Mouse (Mus musculus): ENCODE results near the gene Bola2.
"Not testable (repeated sequence)": the region's sequence is repeated elsewhere in the genome, so short reads cannot be mapped to it uniquely, and the experiment has no call there.

The Bola2 gene

GRCm38 (mm10) chr7:126695210-126695611 is at the start of gene Bola2:
Gene Bola2 (plus strand): TSS chr7:126695401.
- peak; percentile 73 for DNase-seq (ENCODE audit: low spot score)

DNA sequence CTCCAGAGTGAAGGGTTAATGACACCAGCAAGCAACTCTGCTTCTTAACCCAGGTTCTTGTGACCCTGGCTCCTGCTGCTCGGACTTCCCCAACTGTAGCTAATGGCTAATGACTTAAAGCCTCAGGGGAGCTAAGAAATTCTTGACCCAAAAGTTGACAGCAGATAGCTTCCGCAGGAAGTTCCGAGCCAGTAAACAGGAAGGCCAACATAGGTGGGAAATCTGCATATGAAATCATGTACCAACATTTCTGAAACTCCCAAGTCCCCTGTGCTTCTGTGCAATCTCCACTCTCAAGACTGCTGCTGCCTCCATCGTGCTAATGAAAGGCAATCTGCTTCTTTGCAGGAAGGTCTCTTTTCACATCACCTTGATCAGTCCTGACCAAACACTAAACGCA is 49.5 kb upstream of the Bola2 start:
- no peak for DNase-seq (ENCODE audit: low spot score)

GRCm38 (mm10) chr7:126648486-126648885 is 46.7 kb upstream of the Bola2 start:
- no peak for DNase-seq (ENCODE audit: low spot score)

DNA sequence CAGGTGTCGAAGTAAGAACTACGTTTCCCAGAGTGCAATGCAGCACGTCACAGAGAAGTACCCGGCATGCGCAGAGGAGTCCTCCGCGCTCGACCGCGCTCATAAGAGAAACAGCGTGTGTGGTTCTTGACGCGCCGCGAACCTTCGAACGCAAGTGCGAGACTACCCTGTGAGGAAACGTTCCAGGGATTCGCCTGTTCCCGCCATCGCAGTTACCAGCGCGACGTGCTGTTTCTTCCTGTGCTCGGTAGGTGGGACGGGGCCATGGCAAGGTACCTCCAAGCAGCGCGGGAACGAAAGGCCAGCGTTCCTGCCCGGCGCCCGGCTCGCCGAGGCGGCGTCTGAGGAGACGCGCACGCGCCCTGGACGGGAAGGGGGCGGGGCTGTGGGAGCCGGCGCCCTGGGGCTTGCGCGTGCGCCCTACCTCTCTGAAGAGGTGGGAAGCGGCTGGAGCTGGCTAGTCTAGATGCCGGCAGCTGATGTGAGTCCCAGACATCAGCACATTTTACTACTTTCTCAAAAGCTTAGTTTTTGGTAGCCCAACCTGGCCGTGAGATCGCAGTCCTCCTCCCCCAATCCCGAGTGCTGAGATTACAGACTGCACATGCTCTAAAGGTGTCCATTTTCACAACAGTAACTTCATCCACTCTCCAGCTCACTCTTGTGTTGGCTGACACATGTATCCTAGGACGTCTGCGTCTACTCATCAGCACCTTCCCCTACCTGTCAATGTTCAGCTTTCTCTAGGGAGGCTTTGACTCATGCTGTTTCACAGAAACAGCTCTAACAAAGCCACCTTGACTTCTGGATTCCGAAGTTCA is 45.8 kb upstream of the Bola2 start, which contains the start of gene Sgf29:
Sgf29 (plus strand) TSS at position 79 of the 821 bp plus-strand sequence.
- DNase-seq (ENCODE audit: low spot score) = peak; percentile 93

DNA sequence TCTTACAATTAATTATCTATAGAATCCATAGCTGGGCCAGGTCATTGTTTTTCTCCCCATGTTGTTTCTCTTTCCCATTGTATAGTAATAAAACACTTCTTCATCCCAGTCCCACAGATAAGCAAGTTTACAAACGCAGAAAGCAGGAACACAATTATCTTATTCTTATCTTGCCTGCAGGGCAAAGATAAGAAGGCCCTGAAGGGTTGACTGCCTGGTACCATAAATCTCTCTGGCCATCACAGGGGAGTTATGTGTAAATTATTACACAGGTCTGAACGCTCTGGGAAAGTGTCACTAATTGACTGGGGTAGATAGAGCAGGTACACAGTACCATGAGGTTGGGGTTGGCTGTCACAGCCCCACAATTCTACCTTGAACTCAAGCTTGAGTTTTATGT is 44.3 kb upstream of the Bola2 start:
- DNase-seq (ENCODE audit: low spot score) = peak; percentile 32

GRCm38 (mm10) chr7:126653991-126654390 is 41.2 kb upstream of the Bola2 start:
- no peak for DNase-seq (ENCODE audit: low spot score)

GRCm38 (mm10) chr7:126655695-126656094 is 39.5 kb upstream of the Bola2 start:
- no peak for DNase-seq (ENCODE audit: low spot score)

DNA sequence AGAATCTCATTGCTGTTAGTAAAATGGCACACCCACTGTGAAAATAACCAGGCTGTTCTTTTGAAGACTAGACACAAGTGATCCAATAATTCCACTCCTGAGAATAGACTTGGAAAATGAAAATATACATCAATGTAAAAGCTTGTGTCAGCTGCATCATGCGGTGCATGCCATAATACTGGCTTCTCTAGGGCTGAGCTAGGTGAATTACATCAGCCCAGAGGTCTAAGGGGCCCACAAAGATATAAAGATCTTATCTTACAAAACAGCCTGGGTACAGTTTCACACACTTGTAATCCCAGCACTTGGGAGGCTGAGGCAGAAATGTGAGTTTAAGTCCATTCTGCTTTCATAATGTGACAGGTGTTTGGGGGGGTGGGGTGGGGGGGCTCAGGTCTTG is 37.7 kb upstream of the Bola2 start:
- no peak for DNase-seq (ENCODE audit: low spot score)

DNA sequence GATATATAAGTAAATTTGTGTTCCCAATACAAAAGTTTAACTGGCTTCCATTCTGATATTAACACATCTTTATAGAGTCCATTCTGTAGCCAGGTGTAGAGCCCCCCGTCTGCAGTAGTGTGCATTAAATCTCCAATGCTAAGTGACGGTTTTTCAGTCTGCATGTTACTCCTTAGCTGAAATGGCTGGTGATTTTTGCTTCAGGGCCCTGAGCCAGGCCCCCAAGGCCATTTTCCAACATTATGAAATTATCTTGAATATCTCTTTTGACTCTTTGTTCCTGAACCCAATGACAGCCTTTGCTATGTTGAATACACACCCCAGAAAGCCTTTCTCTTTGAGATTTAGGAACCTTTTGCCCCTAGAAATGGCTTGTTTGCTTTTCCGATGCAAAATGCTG is 35.4 kb upstream of the Bola2 start:
- no peak for DNase-seq (ENCODE audit: low spot score)

GRCm38 (mm10) chr7:126663646-126664045 is 31.6 kb upstream of the Bola2 start:
- no peak for DNase-seq (ENCODE audit: low spot score)

DNA sequence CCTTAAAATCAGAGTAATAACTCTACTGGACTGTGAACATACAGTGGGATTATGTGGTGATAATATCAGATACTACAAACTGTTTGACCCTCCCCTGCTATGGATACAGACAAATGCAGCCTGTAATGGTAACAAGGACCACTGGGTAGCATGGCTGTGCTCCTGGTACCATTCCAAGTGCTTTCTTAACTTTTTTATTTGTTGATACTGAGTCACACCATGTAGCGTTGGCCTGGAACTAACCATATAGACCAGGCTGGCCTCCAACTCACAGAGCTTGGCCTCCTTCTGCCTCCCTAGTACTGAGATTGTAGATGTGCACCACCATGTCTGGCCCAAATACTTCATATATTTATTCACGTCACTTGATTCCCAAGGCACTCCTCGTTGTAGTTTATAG is 29.9 kb upstream of the Bola2 start:
- DNase-seq (ENCODE audit: low spot score) = peak; percentile 51

DNA sequence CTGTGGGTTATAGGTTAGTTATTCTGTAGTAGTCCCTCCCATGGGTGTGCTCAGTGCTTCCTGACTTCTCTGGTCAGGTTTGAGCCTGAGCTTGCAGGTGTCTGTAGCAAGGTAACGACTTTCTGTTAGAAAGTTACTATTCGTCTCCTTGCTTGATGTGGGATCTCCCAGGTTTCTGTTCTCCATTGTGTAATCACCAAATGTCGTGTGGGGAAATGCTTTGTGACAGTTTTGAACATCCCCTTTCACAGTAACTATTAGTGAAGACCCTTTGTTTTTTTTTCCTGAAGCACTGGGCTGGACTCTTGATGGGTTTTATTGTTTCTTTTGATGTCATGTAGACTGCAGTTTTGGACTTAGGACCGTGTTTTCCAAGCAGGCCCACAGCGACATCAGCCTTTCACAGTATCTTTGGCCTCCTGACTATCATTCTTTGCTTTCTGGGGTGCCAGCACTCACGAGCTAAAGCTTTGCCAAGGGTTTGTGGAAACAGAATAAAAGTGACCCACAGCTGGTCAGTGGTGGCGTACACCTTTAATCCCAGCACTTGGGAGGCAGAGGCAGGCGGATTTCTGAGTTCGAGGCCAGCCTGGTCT is 27.6 kb upstream of the Bola2 start:
- DNase-seq (ENCODE audit: low spot score) = no peak

- no peak for DNase-seq (ENCODE audit: low spot score)
These were observed 26.7 kb upstream of the Bola2 start for GRCm38 (mm10) chr7:126668452-126668851.

DNA sequence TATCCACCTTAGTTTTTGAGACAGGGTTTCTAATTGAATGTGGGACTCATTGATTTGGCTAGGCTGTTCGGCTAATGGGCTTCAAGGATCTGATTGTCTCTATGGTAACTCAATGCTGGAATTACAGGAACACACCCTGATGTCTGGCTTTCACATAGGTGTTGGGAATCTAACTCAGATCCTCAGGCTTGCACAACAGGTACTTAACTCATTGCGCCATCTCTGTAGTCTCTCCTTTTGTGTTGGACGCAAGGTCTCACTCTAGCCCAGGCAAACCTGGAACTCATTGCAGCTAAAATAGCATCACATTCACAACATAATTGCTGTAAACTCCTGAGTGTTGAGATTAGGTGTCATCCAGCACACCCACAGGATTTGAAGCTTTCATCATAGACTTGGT is 25.0 kb upstream of the Bola2 start:
- peak; percentile 52 for DNase-seq (ENCODE audit: low spot score)

- DNase-seq (ENCODE audit: low spot score) = no peak
These were observed 23.1 kb upstream of the Bola2 start for GRCm38 (mm10) chr7:126672111-126672510.

GRCm38 (mm10) chr7:126675104-126675503 is 20.1 kb upstream of the Bola2 start:
- DNase-seq (ENCODE audit: low spot score) = no peak

GRCm38 (mm10) chr7:126676207-126676606 is 19.0 kb upstream of the Bola2 start, which contains the start of gene Sult1a1:
Gene Sult1a1 (minus strand): TSS chr7:126676432.
- peak; percentile 93 for DNase-seq (ENCODE audit: low spot score)

DNA sequence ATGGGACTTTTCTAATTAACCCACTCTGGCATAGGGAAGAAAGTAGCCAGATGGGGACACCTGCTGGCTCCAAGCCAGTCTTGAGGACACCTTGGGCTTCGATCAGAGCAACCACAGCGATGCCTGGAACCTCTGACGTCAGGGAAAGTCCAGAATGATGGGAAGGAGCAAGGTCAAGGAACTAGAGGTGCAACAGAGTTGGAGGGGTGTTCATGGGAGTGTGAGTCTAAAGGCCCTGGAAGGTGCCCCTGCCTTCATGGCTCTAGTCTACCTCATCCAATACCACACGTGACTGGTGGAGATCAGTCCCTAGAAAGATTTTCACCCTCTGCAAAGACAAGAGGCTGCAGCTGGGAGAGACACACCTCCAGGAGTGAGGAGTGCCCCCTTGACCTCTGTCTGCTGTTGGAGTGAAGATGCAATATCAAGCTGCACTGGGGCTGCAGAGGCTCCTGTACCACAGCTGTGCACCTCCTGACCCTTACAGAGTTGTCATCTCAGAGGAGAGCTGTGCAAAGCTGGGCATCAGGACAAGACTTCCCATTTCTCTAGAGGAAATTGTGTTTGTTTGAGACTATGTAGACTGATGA is 18.5 kb upstream of the Bola2 start:
- no peak for DNase-seq (ENCODE audit: low spot score)

DNA sequence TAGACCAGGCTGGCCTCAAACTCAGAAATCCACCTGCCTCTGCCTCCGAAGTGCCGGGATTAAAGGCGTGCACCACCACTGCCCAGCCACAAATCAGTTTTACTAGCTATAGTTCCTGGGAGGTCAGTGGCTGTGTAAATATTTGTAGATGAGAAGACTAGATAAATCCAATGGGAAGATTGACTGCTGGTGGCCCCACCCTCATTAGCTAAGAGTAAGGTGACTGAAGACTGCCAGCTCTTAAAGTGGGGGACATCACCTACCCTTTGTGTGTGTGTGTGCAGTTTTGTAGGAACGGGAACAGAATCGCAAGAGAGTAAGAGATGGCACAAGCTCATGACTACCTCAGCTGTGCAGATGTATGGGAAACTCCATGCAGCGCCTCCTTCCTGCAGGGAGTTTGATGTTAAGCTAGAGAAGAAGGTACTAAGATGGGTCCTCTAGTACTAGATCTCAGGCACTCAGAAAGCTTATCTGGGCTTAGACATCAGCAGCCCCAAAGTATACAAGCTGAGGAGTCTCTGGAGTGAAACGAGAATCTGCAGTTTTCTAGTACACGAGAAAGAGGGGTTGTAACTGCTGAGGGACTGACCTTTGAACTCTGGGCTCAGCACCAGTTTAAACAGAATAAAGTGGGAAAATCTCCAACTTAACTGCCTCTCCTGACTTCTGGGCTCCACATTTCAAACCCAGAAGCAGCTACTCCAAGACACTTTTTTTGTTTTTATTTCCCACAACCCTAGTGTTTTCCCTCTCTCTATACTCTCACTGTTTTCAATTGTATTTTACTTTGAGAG is 16.5 kb upstream of the Bola2 start:
- no peak for DNase-seq (ENCODE audit: low spot score)

GRCm38 (mm10) chr7:126679683-126680082 is 15.5 kb upstream of the Bola2 start:
- DNase-seq (ENCODE audit: low spot score) = no peak

- no peak for DNase-seq (ENCODE audit: low spot score)
These were observed 14.0 kb upstream of the Bola2 start for GRCm38 (mm10) chr7:126681221-126681620.

DNA sequence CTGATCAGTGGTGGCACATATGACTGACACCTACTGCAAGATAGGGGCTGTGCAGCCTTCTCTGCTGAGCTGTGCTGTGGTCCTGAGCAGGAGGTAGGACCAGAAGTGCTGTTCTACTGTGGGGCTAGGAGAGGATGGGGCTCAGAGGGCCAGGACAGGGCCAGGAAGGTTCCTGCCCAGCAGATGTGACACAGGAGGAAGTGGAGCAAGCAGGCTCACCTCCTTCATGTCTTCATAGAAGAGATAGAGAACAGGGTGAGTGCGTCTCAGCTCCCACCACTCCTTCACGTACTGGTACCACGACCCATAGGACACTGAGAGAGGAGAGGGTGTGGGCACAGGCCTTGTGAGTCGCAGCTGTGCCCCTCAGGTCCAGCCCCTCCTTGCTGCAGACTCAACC is 7.0 kb upstream of the Bola2 start:
- DNase-seq (ENCODE audit: low spot score) = not testable (repeated sequence)

Data from lung, postnatal 25 days (tissue).